Mouse (Mus musculus) liver, embryonic 14.5 days (tissue): ENCODE results near the gene Chd6. TPM values are rescaled to one million over a fixed set of nuclear protein-coding genes. Genes with fewer than 3 reads are reported as not detected.

Experiments used
- ATAC-seq: fragments of 200-750 bp; cut with Nextera tagmentation; 2 replicates; pipeline ENCODE4 v1.8.0; 2017; ENCODE audit warnings: moderate number of reproducible peaks, mild to moderate bottlenecking, moderate library complexity; ENCODE audit not compliant: insufficient read depth
- DNase-seq, 3 experiments: peaks; one replicate each; pipeline ENCODE4 v3.0.0-alpha.2; 2012 to 2013; ENCODE audit warnings: low read depth in 3 of 3, low spot score in 3 of 3
- H3K27ac ChIP-seq: fragments of 300-500 bp; sonication (generic); 2 replicates; pipeline ENCODE4 v1.5.1; 2014; ENCODE audit warnings: moderate library complexity, mild to moderate bottlenecking, control low read depth, inconsistent platforms
- H3K27me3 ChIP-seq: fragments of 300-500 bp; sonication (generic); 2 replicates; pipeline ENCODE4 v1.6.1; 2014; ENCODE audit warnings: mild to moderate bottlenecking, low read length, moderate library complexity; ENCODE audit not compliant: control insufficient read depth, insufficient read depth
- H3K36me3 ChIP-seq: fragments of 300-500 bp; sonication (generic); replicated peaks from 2 replicates; pipeline ENCODE4 v1.6.1; 2014; ENCODE audit warnings: low read depth; ENCODE audit not compliant: control insufficient read depth, insufficient read depth
- H3K4me1 ChIP-seq, 2 experiments: fragments of 200-500 bp in 1 of 2; fragments of 300-500 bp in 1 of 2; sonication (generic) in 1 of 2; replicated peaks; 2 replicates each; pipeline ENCODE4 v1.6.1; 2012 to 2014; ENCODE audit warnings: antibody characterized with exemption in 1 of 2, inconsistent platforms in 1 of 2, low read length in 1 of 2; ENCODE audit not compliant: control insufficient read depth in 2 of 2, insufficient read depth in 2 of 2
- H3K4me2 ChIP-seq: fragments of 300-500 bp; sonication (generic); 2 replicates; pipeline ENCODE4 v1.6.1; 2014; ENCODE audit warnings: low read depth, mild to moderate bottlenecking, control low read depth, moderate library complexity
- H3K4me3 ChIP-seq, 2 experiments: fragments of 200-500 bp in 1 of 2; fragments of 300-500 bp in 1 of 2; sonication (generic) in 1 of 2; 2 replicates each; pipeline ENCODE4 v1.5.1; 2012 to 2014; ENCODE audit warnings: low read depth in 2 of 2, low read length in 2 of 2, mild to moderate bottlenecking in 2 of 2, control low read depth in 1 of 2, inconsistent platforms in 1 of 2, moderate library complexity in 1 of 2; ENCODE audit not compliant: insufficient read depth in 1 of 2
- H3K9ac ChIP-seq: fragments of 300-500 bp; sonication (generic); replicated peaks from 2 replicates; pipeline ENCODE4 v1.6.1; 2014; ENCODE audit warnings: mild to moderate bottlenecking, control low read depth, moderate library complexity
- H3K9me3 ChIP-seq: fragments of 300-500 bp; sonication (generic); 2 replicates; pipeline ENCODE4 v1.6.1; 2016; ENCODE audit warnings: low read length, mixed read lengths; ENCODE audit not compliant: control insufficient read depth
- CTCF ChIP-seq: IDR thresholded peaks from 2 replicates; pipeline ENCODE4 v1.5.1; 2016; ENCODE audit warnings: antibody characterized with exemption, low read depth, control low read depth
- EP300 ChIP-seq: IDR thresholded peaks from 2 replicates; pipeline ENCODE4 v1.6.1; 2016; ENCODE audit warnings: antibody characterized with exemption, low read depth
- WGBS: fragments of 180-500 bp; shearing (Covaris S2); extraction: QIAGEN DNeasy Blood & Tissue Kit; methylation state at CpG from one replicate; pipeline ENCODE4 v1.1.7; 2014; ENCODE audit not compliant: insufficient replicate concordance; 5-methylcytosine and 5-hydroxymethylcytosine counted together
- polyA plus RNA-seq, 2 experiments: library from polyadenylated mRNA; depleted of rRNA in 1 of 2; stranded (reverse) in 1 of 2; unstranded in 1 of 2; fragments of >200 nt; fragmentation: Nextera tagmentation in 1 of 2; extraction: Ambion mirVana in 1 of 2; gene quantifications; 2 replicates each; pipeline versions ENCODE4 v1.2.1 to v1.2.3; 2012 to 2014

Gene Chd6
- 3.0 and 3.6 TPM in 2 replicates for polyA plus RNA-seq (2012; rRNA removed)
- polyA plus RNA-seq (2014; fragmentation: Nextera tagmentation; extraction: Ambion mirVana), result 3.0 and 3.1 TPM in 2 replicates

- no peak for TF ChIP-seq EP300
- TF ChIP-seq CTCF, result no peak
- under 1% methylated on average over 26 of the region's 27 CpGs for WGBS
- Histone ChIP-seq H3K27ac (peak within 1 kb of the TSS; percentile 7), H3K9me3 (no peaks in the 10 kb centered on the region), H3K4me3 (peak within 1 kb of the TSS; percentile 71 to 76), H3K9ac (peak within 1 kb of the TSS; percentile 69), H3K4me2 (peak within 1 kb of the TSS; percentile 78), H3K27me3 (no peaks in the 10 kb centered on the region), H3K36me3 (no peaks in the 10 kb centered on the region), H3K4me1 (peaks cover 0 to 10% of the 10 kb centered on the region in 2 experiments; a peak in 3 of 4 replicates)
- DNase-seq (peak; percentile 95 to 97 (median 97)), ATAC-seq (peak; percentile 99)
Measured at GRCm38 (mm10) chr2:161108933-161109371, at the start of gene Chd6. TSS of gene Chd6 (minus strand) at chr2:161109075.

DNA sequence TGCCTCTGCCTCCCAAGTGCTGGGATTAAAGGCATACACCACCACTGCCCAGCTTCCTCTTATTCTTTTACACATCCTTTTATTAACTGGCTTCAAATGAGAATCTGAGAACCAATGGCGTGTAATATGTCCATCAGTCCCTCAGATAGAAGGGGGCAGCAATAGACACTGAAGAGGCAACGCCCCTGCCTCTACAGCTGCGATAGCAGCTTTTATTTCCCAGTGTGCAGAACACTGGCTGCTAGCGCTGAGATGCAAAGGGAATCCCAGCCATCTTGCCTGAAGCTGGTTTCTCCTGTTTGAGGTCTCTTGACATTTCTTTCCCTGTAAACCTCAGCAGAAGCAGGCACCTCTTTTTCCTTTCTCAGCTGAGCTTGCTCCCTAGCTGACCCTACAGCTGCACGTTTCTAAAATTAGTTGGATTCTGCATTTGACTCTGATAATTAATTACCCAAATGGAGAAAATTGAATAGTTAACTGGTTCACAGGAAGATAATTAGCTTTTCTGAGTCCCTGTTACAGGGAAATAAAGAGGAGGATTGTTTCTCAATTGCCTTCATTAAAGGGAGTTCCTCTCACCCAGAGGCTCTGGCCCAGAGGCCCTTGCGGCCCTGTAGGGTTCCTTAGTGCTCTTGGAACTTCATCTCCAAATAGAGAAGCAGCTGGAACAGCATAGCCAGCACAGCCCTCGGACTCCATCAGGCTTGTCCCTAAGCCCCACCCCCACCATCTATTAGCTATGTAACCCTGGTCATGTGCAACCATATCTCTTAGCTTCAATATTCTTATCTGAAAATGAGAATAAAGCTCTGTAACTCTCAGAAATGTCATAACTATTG is 41.3 kb upstream of the Chd6 start:
- DNase-seq (no peak), ATAC-seq (no peak)
- 54% methylated on average over 7 of the region's 7 CpGs for WGBS
- Histone ChIP-seq H3K36me3 (no peaks in the 10 kb centered on the region), H3K4me3 (no peak overlapping the region), H3K4me2 (no peak overlapping the region), H3K27ac (no peak overlapping the region), H3K9ac (no peak overlapping the region), H3K9me3 (no peaks in the 10 kb centered on the region), H3K4me1 (no peaks in the 10 kb centered on the region), H3K27me3 (no peaks in the 10 kb centered on the region)
- TF ChIP-seq CTCF (no peak), EP300 (no peak)

DNA sequence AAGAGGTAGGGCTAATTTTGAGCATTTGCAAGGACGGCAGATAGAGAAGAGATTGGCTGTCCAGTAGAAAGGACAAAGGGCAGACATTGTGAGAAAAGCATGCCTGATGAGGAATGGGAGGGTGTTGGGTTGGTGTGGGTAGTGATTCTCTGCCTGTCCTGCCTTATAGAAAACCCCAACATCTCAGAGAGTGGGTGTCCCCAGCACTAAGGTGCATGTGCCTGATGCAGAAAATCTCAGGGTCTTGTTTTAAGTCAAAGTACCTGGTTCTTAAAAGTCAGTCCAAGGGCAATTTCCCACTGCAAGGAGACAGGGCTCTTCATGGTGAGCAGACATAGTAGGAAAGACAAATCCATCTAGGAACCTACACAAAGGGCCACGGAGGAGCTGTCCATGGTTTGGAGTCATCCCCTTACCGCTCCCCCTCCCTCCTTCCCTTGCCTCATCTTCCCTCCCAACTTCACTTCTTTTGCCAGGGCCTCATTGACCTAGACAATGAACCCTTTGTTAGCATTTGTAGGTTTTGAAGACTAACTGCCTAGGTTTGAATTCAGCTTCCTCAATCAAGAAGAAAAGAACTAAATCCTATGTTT is 39.6 kb upstream of the Chd6 start:
- WGBS, result 36% methylated on average over 3 of the region's 3 CpGs
- no peaks in the 10 kb centered on the region for H3K36me3 ChIP-seq
- H3K27me3 ChIP-seq, result no peaks in the 10 kb centered on the region
- H3K9me3 ChIP-seq, result no peaks in the 10 kb centered on the region
- H3K4me1 ChIP-seq, result no peaks in the 10 kb centered on the region
- H3K4me3 ChIP-seq, result no peak overlapping the region
- no peak overlapping the region for H3K27ac ChIP-seq
- no peak overlapping the region for H3K9ac ChIP-seq
- no peak for TF ChIP-seq CTCF
- TF ChIP-seq EP300, result no peak
- no peak overlapping the region for H3K4me2 ChIP-seq
- no peak for ATAC-seq
- no peak for DNase-seq

DNA sequence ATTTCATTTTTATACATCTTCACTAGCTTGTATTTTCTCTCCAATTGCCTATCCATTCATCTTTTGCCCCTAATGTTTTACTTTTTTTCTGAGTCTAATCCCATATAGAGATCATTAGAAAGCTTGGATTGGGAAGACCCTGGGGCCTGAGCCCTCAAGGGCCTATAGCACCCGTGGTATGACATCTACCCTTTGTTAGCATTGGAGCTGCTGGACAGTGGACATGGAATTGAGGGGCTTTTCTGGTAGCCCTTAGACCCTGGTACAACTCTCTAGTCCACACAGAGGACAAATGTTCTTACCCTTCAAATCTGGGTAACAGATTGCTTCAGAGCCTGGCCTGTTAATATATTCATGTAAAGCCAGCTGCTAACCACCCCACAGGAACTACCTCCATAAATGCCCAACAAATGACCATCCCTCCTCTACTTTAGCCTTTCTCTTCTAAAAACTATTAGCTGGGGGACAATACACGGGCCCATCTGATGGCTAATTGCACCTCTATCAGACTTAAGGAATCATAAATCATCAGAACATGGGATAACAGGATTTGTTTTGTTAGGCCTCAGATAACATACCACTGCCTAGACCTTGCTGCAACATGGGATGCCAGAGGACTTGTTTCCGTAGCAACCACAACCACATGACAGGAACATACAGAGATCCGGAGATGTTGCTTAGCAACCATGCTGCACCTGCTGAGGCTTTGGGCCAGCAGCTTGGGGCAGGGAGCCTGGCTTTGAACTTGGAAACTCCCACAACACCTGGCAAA is 39.0 kb upstream of the Chd6 start:
- no peak for DNase-seq
- H3K27ac ChIP-seq, result no peak overlapping the region
- no peaks in the 10 kb centered on the region for H3K27me3 ChIP-seq
- no peak overlapping the region for H3K9ac ChIP-seq
- H3K9me3 ChIP-seq, result no peaks in the 10 kb centered on the region
- H3K4me1 ChIP-seq, result no peaks in the 10 kb centered on the region
- TF ChIP-seq CTCF (no peak), EP300 (no peak)
- no peak overlapping the region for H3K4me3 ChIP-seq
- H3K36me3 ChIP-seq, result no peaks in the 10 kb centered on the region
- ATAC-seq, result no peak
- WGBS, result 49% methylated on average over 4 of the region's 4 CpGs
- no peak overlapping the region for H3K4me2 ChIP-seq

DNA sequence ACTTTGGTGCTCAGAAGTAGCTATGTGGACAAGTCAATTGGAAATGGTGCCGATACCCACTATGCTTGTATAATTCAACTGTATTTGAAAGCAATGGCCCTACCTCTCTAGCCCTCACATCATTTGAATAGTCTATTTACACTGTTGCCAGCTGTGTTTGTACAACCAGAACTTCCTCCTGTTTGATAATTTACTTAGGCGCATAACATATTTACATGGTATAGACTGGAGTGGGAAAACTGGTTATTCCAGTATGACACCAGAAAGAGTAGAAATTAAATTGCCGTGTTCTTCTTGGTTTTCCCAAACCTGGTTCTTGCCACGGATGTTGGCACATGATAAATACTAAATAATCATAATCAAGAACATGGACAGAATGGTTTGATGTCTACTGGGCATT is 35.9 kb upstream of the Chd6 start:
- Histone ChIP-seq H3K4me2 (no peak overlapping the region), H3K27me3 (no peaks in the 10 kb centered on the region), H3K4me1 (no peaks in the 10 kb centered on the region), H3K9ac (no peak overlapping the region), H3K27ac (no peak overlapping the region), H3K36me3 (no peaks in the 10 kb centered on the region), H3K4me3 (no peak overlapping the region), H3K9me3 (no peaks in the 10 kb centered on the region)
- TF ChIP-seq EP300, result no peak
- no peak for TF ChIP-seq CTCF
- DNase-seq (no peak), ATAC-seq (no peak)
- 63% methylated on average over 4 of the region's 4 CpGs for WGBS
